Mouse (Mus musculus) retina, embryonic 14.5 days (tissue): ENCODE data around the gene Aph1a.
"Not testable (repeated sequence)": the region's sequence is repeated elsewhere in the genome, so short reads cannot be mapped to it uniquely, and the experiment has no call there.

Source experiments
- DNase-seq: peaks from one replicate; pipeline ENCODE4 v3.0.0-alpha.2; 2015; ENCODE audit warnings: low spot score

The Aph1a gene

DNA sequence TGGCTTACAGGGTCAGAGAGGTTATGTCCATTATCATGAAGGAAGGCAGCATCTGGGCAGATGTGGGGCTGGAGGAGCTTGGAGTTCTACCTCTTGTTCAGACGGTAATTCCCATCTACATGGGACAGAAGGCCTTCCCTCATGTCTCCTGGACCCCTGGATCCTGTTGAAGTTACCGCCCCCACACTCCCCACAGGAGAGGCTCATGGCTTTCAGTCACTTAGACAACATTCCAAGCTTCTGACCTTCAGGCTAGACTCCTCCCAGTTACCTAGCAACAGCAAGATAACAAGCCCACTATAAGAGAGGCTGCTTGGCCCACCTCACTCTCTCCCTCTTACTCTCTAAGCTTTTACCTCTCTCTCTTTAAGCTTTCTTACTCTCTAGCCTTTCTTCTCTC is 26.8 kb downstream of the Aph1a start:
- DNase-seq = not testable (repeated sequence)

DNA sequence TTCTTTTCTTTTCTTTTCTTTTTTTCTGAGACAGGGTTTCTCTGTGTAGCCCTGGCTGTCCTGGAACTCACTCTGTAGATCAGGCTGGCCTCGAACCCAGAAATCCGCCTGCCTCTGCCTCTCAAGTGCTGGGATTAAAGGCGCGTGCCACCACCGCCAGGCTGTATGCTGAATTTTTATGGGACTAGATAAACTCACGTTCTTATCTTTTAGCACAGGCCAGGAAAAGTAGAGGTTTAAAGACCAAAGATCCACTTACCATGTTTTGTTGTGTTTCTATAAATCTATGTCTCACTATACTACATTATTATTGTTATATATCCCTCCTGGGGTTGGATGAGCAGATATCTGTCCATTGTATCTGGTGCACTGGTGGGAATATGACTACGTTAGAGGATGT is 29.7 kb downstream of the Aph1a start:
- not testable (repeated sequence) for DNase-seq

DNA sequence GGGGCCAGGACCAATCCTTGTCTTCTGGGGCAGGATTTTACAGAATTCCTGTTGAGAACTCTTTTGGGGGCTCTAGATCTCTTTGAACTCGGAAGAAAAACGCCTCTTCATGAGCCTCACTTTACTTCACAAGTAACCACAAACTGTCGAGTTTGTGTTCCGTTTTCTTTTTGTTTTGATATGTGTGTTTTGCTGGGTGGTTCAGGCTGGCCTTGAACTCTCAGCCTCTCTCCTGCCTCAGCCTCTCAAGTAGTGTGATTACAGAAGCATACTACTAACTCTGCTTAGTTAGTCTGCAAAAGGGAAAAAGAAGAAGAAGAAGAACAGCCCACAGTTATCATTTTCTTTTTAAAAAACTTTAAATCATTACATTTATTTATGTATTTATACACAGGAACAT is 30.4 kb downstream of the Aph1a start:
- DNase-seq = no peak

DNA sequence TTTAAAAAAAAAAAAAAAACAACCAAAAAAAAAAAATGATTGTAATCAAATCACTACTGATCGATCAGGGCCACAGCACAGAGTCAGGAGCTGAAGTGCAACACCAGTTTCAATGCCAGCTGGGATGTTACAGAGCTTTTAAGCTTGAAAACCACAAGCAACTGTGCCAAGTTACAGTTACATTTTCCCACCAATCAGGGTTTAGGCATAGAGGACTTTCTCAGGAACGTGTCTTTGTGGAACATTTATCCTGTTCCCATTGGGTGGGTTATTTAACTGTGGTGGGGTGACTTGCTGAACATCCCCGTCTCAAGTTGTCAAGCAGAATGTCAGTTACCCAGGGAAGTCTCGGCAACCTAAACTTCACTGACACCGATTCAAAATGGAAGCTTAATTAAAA is 31.3 kb downstream of the Aph1a start:
- no peak for DNase-seq

DNA sequence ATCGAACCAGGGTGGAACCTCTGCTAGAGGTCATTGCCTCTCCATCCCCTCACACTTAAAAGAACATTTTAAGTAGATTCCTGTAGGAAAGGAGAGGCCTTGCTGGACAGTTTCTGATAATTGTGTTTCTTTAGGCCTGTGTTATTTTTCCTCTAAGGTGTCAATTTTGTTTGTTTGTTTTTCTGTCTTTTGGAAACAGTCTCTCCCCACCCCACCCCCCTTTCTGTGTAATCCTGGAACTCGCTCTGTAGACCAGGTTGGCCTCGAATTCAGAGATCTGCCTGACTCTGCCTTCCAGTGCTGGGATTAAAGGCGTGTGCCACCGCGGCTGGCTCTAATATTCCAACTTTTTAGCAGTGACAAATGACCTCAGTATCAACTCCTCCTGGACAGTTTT is 34.5 kb downstream of the Aph1a start:
- no peak for DNase-seq

DNA sequence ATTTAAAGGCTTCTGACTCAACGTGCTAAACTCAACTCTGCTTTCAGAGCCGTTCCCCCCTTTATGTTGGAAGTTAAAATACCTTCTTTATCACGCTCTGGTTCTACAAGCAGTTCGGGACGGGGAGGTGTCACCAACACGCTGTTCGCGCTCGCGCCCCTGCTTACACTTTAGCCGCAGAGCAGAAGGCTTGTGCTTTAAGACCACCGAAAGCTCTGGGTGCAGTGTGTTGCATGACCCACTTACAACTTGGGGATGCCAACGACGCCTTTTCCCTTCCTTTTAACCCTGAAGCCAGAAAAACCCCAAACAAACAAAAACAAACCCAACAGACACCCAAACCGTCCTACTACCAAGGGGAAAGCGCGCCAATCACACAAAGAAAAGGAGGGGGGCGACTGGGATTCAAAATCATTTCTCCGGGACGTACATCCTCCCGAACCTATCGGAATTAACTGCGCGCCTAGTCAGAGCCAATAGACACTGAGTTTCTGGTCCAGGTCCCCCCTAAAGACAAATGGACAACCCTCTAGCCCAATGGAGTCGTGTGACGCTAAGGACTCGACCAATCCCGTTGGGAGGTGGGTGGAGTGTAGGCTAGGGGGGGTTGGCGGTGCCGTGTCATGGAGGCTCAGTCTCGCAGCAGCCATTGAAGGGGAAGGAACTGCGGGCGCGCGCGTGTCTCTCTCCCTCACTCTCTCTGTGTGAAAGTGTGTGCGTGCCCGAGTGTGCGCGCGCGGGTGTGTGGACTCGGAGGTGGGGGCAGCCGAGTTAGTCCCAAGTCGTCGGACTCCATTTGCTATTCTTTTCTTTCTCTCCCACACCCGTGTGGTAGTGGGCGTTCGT is 35.1 kb downstream of the Aph1a start, which contains the start of gene Anp32e:
Gene Anp32e, plus strand, starts transcription at position 589 of the 846 bp plus-strand sequence.
- DNase-seq = peak; percentile 99

DNA sequence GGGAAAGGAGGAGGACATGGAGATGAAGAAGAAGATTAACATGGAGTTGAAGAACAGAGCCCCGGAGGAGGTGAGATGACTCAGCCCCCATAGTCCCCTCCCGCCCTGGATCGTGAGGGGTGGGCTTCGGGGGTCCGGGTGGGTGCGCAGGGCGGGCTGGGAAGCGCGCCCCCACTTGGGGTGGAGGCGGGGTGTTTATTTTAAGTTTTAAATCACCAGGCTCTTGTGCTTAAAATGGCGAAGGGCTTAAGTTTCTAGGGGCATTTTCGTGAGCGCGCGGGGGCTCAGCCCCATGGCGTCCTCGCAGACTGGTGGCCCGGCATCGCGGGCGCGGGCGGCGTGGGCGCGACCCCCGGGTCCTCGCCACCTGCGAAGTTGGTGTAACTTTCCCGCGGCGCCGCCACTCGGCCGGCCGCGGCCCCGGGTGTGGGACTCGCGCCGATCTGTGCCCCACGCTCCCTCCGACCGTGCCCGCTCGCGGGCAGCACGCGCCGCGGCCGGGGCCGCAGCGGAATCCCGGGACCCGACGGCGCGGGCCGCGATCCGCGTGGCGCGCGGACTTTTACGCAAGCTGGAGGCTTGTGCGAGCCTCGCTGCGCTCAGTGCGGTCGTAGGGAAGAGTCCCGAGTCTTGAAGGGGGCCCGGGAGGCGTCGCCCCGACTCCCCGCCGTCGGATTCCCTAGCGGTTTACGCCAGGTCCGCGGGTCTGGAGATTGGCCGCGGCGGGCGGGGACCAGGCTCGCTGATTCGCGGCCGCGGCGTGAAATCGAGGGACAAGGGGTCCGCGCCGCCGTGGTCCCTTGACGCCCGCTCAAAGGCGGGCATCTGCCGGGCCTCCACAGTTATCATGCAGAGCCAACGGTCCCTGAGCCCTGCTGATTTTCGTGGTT is 36.1 kb downstream of the Aph1a start:
- DNase-seq = peak; percentile 69

DNA sequence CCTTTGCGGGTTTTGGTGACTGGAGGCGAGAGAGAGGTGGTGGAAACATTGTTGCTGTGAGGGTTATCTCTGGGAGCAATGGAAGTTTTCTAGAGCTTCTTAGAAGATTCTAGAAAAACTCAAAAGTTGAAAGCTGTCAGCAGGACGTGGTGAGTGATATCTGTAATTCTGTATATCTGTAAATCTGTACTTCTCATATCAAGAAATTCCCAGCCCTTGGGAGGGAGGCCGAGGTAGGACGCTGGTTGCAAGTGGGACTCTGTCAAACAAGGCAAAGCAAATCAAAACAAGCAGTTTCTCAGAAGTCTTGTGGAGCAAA is 36.7 kb downstream of the Aph1a start:
- DNase-seq = no peak

DNA sequence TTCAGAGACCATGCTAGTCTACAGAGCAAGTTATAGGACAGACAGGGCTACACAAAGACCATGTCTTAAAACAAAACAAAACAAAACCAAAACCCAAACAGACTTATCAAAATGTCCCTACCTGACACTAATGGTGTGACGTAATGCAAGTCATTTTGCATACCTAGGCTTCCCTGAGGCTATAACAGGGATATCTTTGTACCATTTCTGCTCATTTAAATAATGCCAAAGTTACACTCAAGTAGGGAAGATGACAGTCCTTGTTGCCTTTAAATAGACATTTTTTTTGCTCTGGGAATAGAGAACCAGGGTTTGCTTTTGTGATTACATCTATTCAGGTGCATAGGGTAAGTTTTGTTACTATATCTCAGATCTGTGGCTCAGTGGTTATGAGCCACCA is 37.7 kb downstream of the Aph1a start:
- no peak for DNase-seq

DNA sequence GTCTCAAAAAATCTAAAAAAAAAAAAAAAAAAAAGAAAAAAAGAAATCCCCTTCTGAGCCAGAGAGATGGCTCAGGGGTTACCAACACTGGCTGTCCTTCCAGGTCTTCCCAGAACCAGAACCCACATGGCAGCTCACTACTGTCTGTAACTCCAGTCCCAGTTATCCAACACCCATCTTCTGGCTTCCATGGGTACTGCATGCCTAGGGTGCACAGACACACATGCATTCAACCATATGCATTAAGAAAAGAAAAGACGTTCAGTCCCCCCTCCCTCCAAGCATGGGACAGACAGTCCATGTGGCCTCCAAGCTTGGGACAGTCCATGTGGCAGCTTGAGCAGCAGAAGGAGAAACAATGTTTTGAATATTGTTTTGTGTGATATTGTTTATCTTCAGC is 38.4 kb downstream of the Aph1a start:
- DNase-seq = no peak

DNA sequence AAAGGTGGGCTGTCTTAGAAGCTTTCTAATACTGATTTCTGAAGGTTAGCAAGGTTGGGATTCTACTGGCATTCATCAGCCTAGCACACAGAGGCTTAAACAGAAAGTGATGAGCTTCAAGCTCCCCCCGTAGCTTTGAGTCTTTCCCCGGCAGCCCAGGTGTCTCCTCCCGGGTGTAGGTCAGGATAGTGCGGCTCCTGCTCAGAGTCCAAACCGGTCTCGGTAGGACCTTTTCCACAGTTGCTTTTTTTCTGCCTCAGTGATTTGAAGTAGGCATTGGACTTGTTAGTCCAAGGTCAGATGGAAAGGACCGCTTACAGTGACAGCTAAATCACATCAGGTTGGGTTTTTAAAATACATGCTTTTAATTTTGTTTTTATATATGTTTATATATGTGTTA is 38.8 kb downstream of the Aph1a start:
- DNase-seq = no peak

DNA sequence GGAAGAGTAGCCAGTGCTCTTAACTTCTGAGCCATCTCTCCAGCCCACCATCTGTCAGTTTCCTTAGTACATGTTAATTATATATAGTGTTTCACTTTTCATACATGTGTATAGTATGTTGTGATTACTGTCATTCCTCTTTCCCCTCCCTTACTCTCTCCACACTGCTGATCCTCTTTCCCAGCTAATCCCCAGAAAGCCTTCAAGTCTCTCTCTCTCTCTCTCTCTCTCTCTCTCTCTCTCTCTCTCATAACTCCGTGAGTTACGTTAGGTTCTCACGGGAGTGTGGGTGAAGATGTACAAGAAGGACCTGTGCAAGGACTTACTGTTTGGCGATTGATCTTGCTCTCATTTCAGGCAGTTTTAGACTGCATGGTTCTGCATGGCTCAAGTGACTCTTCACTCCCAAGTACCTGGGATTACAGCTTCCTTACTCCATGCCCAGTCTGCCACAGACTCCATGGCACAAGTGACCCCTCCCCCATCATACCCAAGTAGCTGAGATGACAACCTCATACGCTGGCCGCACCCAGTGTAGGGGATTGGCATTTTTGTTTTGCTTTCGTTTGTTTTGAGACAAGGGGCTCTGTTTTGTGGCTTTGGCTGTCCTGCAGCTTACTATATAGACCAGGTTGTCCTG is 39.5 kb downstream of the Aph1a start:
- DNase-seq = no peak

DNA sequence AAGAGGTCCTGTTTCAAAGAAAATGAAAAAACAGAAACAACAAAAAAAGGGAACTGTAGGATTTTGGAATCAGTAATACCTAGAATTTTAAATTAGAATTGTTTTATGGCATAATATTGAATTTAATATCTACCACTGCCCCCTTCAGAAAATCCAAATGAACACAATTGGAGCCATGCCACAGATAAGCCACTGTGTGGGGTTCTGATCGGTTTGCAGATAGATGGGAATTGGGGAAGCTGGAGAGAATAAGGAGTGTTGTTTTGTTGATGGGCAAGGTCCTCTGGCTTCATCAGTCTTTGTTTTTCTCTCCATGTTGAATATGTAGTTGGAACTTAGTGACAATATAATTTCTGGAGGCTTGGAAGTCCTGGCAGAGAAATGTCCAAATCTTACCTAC is 40.7 kb downstream of the Aph1a start:
- no peak for DNase-seq

DNA sequence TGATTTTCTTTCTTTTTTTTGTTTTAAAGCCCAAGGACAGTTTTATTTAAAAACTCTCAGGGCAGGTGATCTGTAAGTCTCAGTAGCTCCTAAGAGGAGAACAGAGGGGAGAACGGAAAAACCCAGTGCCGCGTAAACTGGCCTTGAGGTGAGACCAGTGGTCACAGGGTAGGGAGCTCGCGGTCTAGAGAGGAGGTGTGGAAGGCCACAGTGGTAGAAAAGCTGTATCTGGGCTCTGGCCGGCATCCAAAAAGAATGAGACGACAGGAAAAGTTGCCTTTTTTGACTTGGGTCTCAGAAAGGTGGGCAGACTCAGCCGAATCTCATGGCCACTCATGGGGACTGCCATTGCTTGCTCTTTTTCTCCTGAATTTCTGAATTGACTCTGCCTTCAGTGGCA is 44.4 kb downstream of the Aph1a start:
- no peak for DNase-seq

DNA sequence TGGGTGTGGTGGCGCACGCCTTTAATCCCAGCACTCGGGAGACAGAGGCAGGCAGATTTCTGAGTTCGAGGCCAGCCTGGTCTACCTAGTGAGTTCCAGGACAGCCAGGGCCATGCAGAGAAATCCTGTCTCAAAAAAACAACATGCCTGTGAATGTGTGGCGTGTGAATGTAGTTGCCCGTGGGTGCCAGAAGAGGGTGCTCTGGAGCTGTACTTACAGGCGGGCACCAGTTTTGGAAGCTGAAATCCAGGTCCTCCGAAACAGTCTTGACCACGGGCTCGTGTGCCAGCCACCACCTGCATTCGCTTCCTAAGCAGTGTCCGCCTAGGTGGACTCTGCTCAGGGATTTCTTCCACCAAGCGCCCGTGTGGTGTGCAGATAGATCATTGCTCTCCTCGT is 45.1 kb downstream of the Aph1a start:
- no peak for DNase-seq

DNA sequence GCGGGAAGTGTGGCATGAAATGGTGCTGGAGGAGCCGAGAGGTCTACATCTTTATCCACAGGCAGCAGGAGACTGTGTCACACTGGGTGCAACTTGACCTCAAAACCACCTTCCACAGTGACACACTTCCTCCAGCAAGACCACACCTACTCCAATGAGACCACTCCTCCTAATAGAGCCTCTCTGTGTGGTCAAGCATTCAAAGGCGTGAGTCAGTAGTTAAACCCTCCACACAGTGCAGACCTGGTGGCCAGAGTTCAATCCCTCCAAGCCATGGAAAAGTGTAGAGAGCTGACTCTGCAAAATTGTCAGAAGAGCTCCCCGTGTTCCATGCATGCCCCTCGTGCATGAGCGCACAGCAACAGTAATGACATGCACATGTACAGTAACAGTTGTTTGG is 49.0 kb downstream of the Aph1a start:
- DNase-seq = no peak

DNA sequence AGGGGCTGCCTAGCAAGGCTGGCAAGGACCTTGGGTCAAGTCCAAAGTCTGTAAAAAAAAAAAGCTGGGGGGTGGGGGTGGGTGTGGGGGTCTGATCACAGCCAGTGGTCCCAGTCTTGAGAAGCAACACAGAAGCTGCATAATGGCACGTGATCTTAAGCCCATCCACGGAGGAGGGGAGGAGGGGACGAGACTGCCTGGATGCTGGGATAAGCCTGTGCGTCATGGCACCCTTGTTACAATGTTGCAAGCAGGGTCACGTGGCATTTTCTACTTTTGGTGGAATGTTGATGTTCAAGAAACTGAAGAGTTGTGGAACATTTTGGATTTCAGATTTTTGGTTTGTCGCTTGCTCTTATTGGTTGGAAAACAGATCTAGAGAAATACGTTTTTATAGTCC is 49.5 kb downstream of the Aph1a start:
- no peak for DNase-seq

DNA sequence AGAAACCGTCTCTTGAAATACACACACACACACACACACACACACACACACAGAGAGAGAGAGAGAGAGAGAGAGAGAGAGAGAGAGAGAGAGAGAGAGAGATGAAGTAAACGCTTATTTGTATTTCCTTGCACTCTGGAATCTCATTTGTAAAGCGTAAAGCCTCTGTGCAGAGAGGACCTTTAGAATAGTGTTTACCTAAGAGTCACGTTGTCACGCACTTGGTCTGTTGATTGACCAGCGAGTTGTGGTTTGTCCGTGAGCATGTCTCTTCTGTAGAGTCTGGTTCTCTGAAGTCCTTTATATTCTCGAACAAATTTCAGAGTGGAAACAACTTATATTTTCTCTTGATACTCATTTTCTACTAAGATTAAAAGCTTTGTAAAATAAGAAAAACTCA is 51.0 kb downstream of the Aph1a start:
- DNase-seq = no peak

DNA sequence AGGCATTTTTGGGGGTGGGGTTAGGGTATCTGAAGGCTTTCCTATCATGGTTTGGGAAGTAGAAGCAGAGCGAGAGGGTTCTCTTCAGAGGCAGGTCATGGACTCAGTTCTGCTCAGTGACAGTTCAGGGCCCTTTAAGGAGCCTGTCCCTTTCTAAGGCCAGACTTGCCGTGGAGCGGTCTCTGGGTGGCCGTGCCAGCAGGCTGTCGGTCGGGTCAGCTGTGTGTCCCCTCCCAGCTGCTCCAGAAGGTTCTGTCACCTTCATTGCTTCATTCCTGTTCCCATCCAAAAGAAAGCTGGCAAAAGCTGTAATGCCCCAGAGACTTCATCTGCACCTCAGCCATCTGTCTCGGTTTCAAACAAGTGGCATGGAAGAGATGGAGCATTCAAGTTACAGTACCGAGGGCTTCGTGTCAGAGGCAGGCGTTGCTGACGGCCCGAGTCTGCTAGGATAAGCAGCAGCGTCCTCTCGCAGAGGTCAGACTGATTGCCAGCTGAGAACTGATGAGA is 52.0 kb downstream of the Aph1a start:
- DNase-seq = no peak
